Mouse (Mus musculus): ENCODE measurements at regions not wholly inside any gene's neighbourhood (a gene's known extent, or its start where the extent isn't known, plus 50 kb on each side); places are given as distances from the start of the nearest gene placed in this dataset.

DNA sequence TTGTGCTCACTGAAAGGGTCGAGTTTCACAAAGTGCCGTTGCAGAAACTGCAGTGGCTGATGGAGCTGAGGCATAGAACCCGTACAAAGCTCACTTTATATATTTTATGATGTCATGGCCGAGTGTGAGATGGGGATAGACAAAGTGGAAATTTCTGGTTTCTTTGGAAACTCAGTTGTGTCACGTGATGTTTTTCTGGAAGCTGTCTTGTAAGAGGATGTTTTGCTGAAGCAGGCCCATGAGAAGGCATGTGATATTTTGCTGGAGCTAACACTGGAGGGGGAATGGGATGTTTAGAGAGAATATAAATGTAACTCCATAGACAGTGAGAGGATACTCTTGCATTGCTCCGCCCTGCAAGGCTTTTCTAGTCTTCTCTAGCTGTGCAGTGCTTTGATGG is 311.7 kb downstream of the Tmem132b start:
- DNase-seq: no peak

DNA sequence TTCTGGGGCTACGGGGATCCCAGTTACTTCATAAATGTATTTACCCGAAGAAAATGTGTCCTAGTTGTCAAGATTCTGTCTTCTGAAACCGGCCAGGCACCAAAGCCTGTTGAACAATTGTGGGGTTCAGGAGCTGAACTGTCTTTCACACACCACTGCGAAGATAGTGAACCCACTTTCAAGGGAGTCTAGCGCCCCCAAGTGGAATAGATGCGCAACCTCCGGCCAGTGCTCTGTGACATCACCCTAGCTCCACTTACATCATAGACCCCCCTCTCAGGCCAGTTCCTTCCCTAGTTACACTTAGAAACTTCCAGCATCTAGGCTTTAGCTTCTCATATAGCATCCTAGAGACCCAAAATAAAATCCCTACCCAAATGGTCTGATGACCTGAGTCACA is 318.1 kb downstream of the Tmem132b start:
- DNase-seq: no peak

DNA sequence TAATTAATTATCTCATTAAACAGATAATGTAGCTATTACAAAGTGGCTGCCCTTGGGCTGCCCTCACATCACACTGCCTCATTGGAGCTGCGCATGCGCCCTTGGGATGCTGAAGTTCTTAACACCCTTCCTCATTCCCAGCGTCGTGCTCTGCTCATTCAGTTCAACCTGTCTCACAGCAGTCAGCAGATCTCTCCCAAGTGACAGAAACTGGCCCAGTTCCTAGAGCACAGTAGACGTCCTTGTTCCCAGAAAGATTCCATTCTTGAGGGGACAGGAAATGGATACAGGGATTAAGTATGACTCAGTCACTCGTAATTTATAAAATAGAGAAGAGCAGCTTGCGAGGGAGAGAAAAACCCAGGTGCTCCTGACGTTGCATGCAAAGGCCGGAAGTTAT is 344.7 kb downstream of the Tmem132b start:
- no peak for DNase-seq

DNA sequence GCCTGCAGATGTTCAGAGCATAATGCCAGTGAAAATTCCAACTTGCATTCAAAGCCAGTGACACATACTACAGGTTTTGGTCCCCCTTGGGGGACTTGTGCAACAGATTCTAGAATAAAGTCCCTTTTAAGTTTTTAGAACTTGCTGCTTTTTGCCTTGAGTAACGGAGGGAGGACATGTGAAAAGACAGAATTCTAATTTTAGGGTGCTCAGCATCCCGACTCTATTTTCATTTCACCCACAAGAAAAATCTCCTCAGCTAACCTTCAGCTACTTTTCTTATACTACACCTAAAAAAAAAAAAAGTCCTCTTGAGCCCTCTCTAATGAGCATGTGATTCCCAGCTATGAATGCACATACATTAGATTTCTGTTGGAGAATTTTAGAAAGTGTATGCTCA is 357.3 kb downstream of the Tmem132b start:
- DNase-seq: no peak

DNA sequence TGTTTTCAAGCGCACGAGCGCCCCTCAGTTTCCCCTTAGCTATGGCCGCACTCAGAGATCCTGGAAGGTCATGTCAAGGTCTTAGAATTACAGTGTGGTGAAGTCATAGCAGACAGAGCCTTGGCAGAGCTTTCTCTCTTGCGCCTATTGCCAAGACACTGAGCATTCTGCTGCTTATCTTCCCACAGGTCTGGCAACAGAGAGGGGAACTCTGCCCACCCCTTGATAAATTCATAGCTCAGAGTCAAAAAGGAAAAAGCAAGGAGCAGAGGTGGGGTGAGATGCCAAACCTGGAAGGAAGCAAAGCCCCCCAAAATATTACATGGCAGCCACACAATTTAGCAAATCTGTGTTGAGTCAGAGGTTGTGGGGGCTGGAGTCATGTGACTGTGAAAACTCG is 362.3 kb downstream of the Tmem132b start:
- DNase-seq: no peak

DNA sequence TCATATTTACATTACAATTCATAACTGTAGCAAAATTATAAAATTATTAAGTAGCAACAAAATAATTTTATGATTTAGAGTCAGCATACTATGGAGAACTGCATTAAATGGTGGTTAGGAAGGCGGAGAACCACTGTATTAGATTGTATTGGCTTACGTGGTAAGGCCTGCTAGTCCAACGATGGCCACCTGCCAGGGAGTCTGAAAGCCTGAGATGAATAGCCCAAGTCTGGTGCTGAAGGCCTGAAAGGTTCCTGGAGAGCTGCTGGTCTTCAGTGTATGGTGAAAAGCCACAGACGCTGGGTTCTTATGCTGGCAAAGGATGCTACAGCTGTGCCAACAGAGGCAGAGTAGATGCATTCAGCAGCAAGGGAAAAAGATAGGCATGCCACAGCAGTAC is 370.5 kb downstream of the Tmem132b start:
- DNase-seq: no peak

DNA sequence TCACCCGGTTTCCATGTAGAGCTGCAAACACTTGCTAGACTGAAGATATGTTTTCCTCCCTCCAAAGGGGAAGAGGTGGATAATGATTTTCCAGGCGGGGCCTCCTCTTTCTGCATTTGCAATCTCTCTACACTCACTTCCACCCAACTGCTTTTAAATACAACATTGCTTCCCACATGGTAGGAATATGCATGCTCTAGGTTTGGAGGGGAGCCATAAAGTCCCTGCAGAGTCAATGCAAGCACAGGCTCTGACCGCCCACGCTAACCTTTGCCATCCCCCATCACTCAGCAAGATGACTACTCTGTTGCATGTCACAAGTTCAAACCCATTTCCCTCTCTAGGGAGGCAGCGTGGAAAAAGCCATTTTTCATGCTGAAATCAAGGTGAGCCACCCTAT is 372.9 kb downstream of the Tmem132b start:
- DNase-seq: no peak

DNA sequence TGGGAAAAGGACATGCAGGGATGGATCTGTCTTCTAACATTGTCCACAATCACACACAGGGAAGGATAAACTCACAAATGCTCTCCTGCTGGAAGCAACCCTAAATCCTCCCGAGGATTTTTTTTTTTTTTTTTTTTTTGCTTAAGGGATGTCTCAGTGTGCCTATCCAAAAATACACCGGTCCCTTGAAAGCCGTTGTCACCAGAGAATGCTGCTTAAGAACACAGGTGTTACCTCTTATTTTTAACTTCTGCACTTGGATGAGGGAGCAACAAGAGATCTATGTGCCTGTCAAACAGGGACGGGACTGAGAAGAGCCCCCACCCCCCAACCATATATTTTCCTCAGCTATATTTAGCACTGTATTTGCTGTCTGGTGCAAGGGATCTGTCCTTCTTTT is 375.8 kb downstream of the Tmem132b start:
- DNase-seq: no peak

DNA sequence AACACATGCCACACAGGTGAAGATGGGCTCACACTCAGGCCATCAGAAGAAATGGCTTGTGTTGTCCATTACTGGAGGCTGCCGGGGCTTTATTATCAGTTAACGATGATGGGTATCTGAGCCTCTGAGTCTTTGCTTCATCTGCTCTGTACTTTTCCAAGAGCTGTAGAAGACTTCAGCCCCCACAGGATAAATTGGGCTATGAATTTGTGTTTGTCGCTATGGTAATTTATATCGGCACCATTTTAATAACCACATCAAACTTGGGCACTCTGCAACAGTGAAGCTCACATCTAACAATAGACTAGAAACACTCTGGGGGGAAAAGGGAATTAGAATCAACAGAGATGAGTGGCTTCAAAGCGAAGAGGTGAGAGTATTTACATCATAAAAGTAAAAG is 376.3 kb downstream of the Tmem132b start:
- DNase-seq: no peak

DNA sequence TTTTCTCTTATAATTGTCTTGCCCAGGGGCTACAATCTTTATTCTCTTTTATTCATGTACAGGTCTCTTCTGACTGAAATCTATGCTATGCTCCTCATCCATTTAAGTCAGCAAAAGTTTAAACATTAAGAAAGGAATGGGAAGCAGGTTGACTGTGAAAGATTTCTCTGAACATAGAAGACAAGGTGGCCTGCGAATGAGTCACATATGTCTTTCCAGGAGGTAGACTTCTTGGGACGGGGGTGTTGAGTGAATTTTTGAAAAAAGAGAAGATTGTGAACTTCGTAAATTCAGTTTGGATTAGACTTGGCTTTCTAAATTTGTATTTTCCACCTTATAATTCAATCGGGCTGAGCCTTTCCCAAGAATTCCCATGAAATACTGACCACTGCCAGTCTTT is 384.3 kb downstream of the Tmem132b start:
- DNase-seq: no peak

DNA sequence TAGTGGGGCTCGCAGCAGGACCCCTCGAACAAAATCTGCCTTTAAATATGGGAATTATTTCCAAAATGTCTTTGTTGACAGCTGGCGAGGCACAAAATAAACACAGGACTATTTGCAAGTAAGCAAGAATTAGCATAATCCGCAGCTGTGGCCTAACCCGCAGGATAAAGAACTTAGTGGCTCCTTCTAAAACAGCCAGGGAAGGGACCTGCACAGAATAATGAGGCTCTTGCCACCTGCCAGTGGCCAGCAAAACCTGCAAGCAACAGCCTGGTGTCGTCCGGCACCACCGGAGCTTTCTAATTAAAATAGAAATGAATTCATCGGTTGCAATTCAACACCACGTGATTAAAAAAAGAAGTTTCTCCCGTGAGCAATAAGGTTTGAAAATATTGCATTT is 389.4 kb downstream of the Tmem132b start:
- no peak for DNase-seq

DNA sequence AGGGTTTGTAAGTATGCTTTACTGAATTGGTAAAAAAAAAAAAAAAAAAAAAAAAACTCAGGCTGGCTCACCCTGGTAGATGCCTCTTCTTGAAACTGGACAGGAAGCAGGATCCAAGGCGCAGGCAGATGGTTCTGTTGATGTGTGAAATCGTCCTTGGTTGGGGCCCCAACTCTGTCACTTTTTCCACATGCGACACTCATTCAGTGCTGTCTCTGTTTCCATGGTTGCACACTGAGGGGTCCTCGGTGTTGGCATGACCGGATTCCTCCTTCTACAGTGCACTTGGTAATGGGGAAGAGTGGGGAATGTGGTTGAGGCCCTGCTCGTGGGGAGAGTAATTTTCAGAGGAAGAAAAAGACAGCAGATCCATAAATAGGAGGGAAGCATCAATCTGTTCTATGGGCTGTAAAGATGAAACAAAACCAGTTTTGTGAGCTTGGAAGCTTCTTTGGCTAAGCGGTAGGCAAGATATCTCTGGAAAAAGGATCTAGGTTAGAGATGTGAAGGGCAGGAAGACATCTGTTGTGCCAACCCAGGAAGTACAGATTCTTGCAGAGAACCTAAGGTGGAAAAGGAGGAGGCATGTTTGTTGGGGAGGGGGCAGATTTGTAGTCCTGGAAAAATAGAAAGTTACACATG is 394.4 kb downstream of the Tmem132b start:
- DNase-seq: no peak

DNA sequence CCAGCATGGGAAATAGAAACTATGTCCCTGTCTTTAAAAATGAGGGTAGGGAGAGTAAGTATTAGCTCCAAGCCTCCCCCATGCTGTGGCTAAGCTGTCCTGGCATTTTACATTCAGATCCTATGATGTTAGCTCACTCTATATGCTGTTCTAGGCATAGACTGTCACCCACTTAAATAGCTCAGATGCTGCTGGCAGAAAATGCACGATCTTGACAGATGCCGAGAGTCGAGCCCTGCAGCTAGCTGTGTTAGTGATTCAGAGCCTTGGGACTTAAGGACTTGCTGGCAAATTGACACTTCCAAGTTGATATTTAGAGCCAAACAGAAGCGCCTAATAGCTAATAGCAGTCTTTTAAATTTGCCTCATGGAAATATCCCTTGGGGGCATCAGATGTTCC is 399.9 kb downstream of the Tmem132b start:
- no peak for DNase-seq

DNA sequence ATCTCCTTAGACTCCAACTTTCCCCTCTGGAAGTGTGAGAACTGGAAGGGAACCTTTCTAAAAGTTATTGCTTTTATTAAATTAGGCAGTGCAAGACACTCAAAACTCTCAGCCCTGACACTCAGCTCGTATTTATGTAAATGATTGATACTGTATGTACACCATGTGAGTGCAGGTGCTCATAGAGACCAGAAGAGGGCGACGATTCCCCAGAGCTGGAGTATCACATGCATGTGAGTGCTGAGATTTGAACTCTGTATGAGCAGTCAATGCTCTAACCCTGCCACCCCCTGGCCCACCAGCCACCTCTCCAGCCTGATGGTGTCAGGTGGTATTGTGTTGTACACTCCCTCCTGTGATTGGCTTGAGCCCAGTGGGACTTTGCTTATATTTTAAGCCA is 407.8 kb downstream of the Tmem132b start:
- no peak for DNase-seq

DNA sequence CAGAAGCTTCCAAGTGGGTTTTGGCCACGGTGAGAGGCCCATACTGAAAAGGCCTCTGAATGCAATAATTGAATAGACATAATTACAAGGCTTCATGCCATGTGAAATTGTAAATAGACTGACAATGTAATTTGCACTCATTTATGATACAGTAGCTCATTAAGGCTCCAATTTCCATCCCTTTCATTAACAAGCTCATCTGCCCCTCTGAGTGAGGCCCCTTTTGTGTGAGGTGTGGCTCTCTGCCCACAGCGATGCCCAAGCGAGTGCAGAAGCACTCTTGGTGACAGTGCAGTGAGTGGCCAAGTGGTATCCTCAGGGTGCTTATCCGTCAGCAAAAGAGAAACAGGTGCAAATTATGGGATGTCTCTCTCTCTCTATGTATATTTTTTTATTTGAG is 415.2 kb downstream of the Tmem132b start:
- no peak for DNase-seq

DNA sequence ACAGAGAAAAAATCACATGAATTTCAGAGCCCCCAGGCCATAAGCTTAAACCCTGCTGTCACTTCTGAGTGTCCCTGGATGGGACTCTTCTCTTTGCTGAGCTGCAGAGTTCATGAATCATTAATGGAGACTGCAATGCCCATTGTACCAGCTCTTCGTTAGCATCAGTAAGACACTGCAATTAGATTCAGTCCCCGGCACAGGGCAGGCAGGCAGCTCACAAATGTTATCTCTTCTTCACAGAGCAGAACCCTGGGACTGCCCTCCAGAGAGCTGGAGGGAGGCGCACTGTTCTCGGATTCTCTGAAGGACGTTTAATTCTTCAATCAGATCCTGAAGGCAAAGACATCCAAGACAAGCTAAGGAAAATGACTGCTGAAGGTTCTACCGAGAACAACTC is 420.1 kb downstream of the Tmem132b start:
- DNase-seq: no peak

DNA sequence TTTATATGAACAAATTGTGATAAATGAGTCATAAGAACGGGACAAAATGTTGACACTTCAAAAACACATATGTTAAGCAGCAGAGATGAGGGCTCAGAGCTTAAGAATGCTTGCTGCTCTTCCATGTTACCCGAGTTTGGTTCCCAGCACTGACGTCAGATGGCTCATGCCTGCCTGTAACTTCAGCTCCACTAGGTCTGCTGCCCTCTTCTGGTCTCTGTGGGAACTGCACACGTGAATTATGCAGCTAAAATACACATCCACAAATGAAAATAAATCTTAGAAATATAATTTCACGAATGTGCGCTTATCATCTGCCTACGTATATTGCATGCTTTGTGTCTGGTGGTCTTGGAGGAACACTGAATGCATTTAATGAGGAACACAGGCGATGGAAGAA is 432.5 kb downstream of the Tmem132b start:
- no peak for DNase-seq

DNA sequence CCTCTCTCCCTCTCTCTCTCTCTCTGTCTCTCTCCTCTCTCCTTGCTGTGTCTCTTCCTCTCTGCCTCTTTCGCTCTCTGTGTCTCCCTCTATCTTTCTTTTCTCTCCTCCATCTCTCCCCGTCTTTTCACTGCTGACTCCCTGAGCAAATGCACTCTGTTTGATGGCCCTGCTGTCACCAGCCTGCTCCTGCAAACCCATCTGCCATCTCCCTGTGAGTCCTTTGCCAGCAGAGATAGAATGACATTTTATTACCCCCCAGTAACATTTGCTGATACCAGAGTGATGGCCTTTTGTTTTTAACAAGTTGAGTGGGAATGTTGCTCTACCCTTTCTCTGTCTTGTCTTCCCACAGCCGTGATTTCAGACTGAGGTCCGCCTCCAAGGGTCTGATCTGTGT is 436.6 kb downstream of the Tmem132b start:
- no peak for DNase-seq

DNA sequence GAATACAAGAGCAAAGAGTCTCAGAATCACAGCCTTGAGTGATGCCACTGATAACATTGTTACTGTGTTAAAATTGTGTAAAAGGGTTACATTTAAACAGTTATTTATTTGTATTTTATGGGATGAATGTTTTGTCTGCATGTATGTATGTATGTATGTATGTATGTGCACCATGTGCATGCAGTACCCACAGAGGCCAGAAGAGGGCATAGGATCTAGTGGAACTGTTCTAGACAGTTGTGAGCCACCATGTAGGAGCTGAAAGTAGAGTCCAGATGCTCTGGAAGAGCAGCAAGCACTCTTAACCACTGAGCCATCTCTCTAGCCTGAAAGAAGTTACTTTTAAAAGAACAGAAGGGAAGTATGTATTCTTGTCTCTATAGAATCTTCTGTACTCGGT is 442.5 kb downstream of the Tmem132b start:
- no peak for DNase-seq

DNA sequence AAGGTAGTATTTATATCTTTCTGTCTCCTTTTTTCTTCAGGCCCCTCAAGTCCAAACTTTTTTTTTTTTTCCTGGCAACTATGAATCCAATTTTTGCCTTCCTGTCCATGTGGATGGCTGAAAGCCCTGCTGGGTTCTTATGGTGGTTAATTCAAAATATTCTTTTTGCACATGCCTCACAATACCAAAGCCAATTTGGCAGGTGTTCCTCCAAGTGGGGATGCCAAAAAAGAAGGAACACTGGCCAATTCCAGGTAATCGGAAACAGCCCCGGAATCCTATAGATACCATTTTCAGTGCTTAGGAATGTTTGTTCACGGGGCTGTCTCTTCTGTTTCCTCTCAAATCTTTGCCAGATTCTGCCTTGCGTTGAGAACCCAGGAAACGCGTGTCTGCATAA is 448.2 kb downstream of the Tmem132b start:
- no peak for DNase-seq

DNA sequence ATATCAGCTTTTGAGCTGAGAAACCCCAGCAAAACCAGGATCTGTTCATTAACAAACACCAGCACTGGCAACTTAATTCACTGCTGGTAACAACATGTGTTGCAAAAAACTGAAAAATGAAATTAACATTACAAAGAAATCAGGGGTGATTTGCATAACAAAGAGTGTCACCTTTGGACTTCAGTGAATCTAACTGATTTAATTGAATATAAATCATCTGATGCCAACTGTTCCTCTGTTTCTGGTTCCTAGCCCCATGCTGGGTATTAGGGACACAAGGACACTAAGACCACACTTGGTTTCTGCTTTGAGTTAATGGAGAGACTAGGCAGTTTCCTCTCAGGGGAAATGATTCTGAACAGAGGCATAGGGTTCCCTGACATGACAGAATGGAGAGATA is 453.8 kb downstream of the Tmem132b start:
- no peak for DNase-seq

DNA sequence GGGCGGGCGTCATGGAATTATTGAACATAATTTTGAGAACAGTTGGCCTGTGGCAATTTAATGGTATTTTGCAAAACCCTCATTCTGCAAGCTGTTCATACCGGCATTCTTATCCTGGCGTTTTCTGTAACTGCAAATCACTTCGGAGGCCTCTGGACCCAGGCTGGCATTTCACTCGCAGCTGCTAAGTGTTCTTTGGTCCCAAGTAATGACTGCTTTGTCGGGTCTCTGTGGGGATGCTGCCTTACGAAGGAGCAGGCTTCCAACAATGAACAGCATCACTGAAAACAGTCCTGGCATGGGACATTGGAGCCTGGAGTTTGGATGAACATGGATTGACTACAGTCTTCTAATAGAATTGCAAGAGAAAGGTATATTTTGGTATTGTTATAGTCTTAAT is 465.6 kb downstream of the Tmem132b start:
- no peak for DNase-seq

DNA sequence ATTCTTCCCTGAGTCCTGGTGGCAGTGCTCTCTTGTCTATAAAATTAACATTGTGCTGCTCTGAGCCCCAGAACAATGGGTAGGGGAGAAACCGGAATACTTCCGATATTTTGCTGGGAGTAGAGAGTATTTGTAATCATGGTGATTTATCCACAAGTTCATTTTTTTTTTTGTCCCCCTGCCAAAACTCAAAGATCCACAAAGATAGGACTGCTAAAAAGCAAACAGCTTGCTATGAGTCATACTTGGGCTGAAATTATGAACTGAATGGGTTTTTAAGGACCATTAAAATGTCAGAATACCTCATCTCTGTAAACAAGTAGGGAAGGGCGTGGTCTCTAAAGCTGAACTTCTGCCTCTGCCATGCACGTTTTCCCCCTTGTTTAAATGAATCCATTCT is 476.3 kb downstream of the Tmem132b start:
- DNase-seq: no peak

DNA sequence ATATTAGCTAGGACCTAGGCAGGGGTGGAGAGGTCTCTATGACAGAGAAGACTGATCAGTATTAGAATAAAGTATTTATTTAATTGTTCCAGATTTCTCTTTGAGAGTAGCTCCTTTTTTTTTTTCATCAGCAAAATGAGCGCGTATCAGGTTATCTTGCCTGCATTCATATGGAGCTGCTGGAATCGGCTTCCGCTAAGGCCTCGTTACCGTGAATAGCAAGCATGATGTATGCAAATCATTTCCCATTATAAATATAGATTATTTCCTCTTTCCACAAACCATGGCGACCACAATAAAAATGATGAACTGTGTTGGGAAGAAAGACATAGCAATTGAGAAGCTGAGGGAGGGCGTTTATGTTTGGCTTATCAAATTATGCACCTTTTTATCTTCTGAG is 476.7 kb downstream of the Tmem132b start:
- DNase-seq: no peak

DNA sequence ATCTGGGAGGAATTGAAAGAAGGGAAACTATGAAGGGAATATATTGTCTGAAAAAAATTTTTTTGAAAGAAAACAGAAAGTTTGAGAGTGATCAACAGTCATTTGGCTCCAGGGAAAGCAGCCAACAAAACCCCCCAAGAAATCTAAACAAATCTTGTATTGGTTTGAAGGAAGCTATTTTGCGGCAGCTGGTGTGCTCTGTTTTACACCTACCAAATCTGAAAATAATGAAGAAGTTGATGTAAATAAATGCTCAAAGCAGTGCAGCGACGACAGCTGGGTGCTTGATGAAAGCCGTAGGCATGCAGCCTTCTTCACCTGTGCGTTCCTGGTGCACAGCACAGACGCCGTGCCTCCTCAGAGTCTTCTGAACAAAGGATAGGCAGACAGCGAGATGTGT is 488.2 kb downstream of the Tmem132b start:
- DNase-seq: no peak

DNA sequence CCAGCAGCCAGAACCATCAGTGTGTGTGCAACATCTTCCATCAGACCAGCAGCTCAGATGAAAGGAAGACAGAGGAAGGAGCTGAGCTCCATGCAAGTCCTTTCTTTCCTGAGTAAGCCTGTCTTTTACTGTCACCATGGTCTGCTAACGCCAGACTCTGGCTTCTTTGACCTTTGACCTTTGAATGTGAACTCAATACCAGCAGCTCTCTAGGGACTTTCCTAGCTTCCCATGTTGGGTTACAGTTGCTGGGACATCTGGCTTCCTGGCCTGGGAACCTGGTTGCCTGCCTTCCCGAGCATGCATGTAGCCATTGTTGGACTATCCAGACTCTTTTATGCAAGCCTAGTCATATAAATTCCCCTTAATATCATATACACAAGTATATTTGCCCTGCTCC is 492.3 kb downstream of the Tmem132b start:
- DNase-seq: no peak

All from adrenal gland, adult 8-10 months (tissue).